Mouse (Mus musculus): ENCODE measurements around the gene Sdc3. TPM values are rescaled to one million over a fixed set of nuclear protein-coding genes. Genes with fewer than 3 reads are reported as not detected.

Sdc3 gene
- polyA plus RNA-seq (2015; fragmentation: Nextera tagmentation; extraction: Ambion mirVana) = 89.6 and 113 TPM in 2 replicates

DNA sequence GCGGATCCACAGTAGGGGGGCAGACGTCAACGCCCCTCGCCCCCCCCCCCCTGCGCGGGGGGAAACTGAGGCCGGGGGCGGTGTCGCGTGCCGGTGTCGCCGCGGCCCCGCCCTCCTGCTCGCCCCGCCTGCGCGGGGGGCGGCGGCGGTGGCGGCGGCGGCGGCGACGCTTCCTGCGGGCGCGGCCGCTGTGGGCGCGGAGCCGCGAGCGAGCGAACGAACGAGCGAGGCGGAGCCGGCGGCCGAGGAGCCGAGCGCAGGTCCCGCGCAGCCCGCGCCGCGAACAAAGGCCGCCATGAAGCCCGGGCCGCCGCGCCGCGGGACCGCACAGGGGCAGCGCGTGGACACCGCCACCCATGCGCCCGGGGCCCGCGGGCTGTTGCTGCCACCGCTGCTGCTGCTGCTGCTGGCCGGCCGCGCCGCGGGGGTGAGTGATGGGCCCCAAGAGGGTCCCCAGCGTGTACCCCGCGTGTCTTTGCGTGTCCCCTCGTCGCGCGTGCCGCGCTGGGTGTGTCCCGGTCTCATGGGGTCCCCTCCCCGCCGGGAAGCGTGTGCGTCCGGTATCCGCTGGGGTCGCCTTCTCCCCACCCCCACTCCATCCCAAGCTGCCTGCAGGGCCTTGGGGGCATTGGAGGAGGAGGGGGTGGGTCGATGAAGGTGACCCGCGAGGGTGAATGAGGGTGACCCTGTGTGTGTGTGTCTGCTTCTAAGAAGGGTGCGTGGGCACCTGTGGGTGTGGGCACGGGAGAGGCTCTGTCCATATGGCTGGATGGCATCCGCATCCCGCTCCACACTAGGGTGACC is at the start of gene Sdc3:
Gene Sdc3, plus strand, starts transcription at position 162 of the 804 bp plus-strand sequence.
- Histone ChIP-seq H3K9ac (replicated peaks; ENCODE audit: low read depth, low read length) (peak within 1 kb of the TSS; percentile 99), H3K36me3 (ENCODE audit: control insufficient read depth, insufficient read depth) (no peaks in the 10 kb centered on the region), H3K27ac (ENCODE audit: low read length) (peak within 1 kb of the TSS; percentile 78), H3K9me3 (ENCODE audit: control insufficient read depth, low read length) (no peaks in the 10 kb centered on the region), H3K27me3 (replicated peaks; ENCODE audit: control insufficient read depth, insufficient read depth, low read length) (no peaks in the 10 kb centered on the region), H3K4me1 (replicated peaks; ENCODE audit: control insufficient read depth, insufficient read depth, low read length) (peaks cover 38% of the 10 kb centered on the region), H3K4me2 (ENCODE audit: low read length) (peak within 1 kb of the TSS; percentile 84), H3K4me3 (replicated peaks; ENCODE audit: low read length) (peak within 1 kb of the TSS; percentile 89)
- peak; percentile 56 for ATAC-seq
- WGBS = 2% methylated on average over 64 of the region's 99 CpGs

DNA sequence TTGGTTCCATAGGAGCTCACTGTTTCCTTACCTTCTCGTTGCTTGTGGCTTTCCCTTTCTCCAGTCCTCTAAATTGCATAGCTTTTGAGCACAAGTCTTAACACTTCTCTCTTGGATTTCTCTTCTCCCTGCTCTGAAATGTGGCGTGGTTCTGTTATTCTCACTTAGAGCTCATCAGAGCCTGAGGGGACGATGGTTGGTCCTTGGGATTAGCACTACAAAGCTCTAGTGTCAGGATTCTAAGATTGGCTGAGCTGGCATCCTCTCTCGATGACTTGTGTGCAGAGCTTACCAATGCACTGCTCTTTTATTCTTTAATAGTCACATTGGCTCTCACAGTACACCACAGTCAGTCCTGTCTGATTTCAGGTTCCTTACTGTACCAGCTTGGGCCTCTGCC is 48.3 kb upstream of the Sdc3 start:
- 71% methylated on average over 4 of the region's 4 CpGs for WGBS
- Histone ChIP-seq H3K36me3 (ENCODE audit: control insufficient read depth, insufficient read depth) (peaks cover 25% of the 10 kb centered on the region), H3K4me2 (ENCODE audit: low read length) (no peak overlapping the region), H3K9ac (replicated peaks; ENCODE audit: low read depth, low read length) (no peak overlapping the region), H3K9me3 (ENCODE audit: control insufficient read depth, low read length) (no peaks in the 10 kb centered on the region), H3K4me1 (replicated peaks; ENCODE audit: control insufficient read depth, insufficient read depth, low read length) (0 out of 2 replicates have a peak, but pooled peaks cover 2% of the 10 kb centered on the region), H3K27me3 (replicated peaks; ENCODE audit: control insufficient read depth, insufficient read depth, low read length) (no peaks in the 10 kb centered on the region), H3K4me3 (replicated peaks; ENCODE audit: low read length) (no peak overlapping the region), H3K27ac (ENCODE audit: low read length) (no peak overlapping the region)
- no peak for ATAC-seq

- peak; percentile 71 for ATAC-seq
- Histone ChIP-seq H3K9ac (replicated peaks; ENCODE audit: low read depth, low read length) (no peak overlapping the region), H3K9me3 (ENCODE audit: control insufficient read depth, low read length) (no peaks in the 10 kb centered on the region), H3K27ac (ENCODE audit: low read length) (0 out of 2 replicates have a peak overlapping the region, but pooled peaks have one; percentile 9), H3K4me2 (ENCODE audit: low read length) (no peak overlapping the region), H3K4me3 (replicated peaks; ENCODE audit: low read length) (no peak overlapping the region), H3K27me3 (replicated peaks; ENCODE audit: control insufficient read depth, insufficient read depth, low read length) (no peaks in the 10 kb centered on the region), H3K36me3 (ENCODE audit: control insufficient read depth, insufficient read depth) (peaks cover 38% of the 10 kb centered on the region), H3K4me1 (replicated peaks; ENCODE audit: control insufficient read depth, insufficient read depth, low read length) (0 out of 2 replicates have a peak, but pooled peaks cover 2% of the 10 kb centered on the region)
- 70% methylated on average over 5 of the region's 5 CpGs for WGBS
Observed at GRCm38 (mm10) chr4:130745561-130746306, 46.6 kb upstream of the Sdc3 start.

GRCm38 (mm10) chr4:130749566-130749965 is 42.8 kb upstream of the Sdc3 start:
- peaks cover 2% of the 10 kb centered on the region; the same call in 1 of the 2 replicates for H3K4me1 ChIP-seq (replicated peaks; ENCODE audit: control insufficient read depth, insufficient read depth, low read length)

DNA sequence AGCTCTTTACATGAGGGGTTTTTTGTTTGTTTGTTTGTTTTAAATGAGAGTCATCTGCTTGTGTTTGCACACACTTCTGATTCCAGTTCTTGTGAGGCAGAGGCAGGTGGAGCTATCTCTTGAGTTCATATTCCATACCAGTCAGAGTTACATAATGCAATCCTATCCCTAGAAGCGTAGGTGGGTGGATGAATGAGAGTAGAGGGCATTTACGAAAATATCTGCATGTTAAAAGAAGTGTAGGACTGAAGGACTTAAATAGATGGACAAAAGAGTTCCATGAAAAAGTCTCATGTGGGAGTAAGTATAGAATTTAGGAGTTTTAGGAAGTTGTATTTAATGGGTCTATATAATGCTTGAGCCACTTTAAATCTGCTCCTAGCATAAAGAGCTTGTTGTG is 40.4 kb upstream of the Sdc3 start:
- Histone ChIP-seq H3K4me1 (replicated peaks; ENCODE audit: control insufficient read depth, insufficient read depth, low read length) (no peaks in the 10 kb centered on the region; the same call in 1 of the 2 replicates), H3K9ac (replicated peaks; ENCODE audit: low read depth, low read length) (no peak overlapping the region), H3K27ac (ENCODE audit: low read length) (no peak overlapping the region), H3K36me3 (ENCODE audit: control insufficient read depth, insufficient read depth) (peaks cover 52% of the 10 kb centered on the region), H3K9me3 (ENCODE audit: control insufficient read depth, low read length) (no peaks in the 10 kb centered on the region), H3K4me2 (ENCODE audit: low read length) (no peak overlapping the region), H3K27me3 (replicated peaks; ENCODE audit: control insufficient read depth, insufficient read depth, low read length) (no peaks in the 10 kb centered on the region), H3K4me3 (replicated peaks; ENCODE audit: low read length) (no peak overlapping the region)
- WGBS = 80% methylated on average over 2 of the region's 2 CpGs
- no peak for ATAC-seq

More at GRCm38 (mm10) chr4:130749566-130749965, 42.8 kb upstream of the Sdc3 start:
- 86% methylated on average over 7 of the region's 7 CpGs for WGBS
- no peaks in the 10 kb centered on the region for H3K9me3 ChIP-seq (ENCODE audit: control insufficient read depth, low read length)
- H3K9ac ChIP-seq (replicated peaks; ENCODE audit: low read depth, low read length) = no peak overlapping the region
- no peaks in the 10 kb centered on the region for H3K27me3 ChIP-seq (replicated peaks; ENCODE audit: control insufficient read depth, insufficient read depth, low read length)
- ATAC-seq = no peak
- peaks cover 51% of the 10 kb centered on the region for H3K36me3 ChIP-seq (ENCODE audit: control insufficient read depth, insufficient read depth)
- no peak overlapping the region for H3K27ac ChIP-seq (ENCODE audit: low read length)
- H3K4me2 ChIP-seq (ENCODE audit: low read length) = no peak overlapping the region
- no peak overlapping the region for H3K4me3 ChIP-seq (replicated peaks; ENCODE audit: low read length)

DNA sequence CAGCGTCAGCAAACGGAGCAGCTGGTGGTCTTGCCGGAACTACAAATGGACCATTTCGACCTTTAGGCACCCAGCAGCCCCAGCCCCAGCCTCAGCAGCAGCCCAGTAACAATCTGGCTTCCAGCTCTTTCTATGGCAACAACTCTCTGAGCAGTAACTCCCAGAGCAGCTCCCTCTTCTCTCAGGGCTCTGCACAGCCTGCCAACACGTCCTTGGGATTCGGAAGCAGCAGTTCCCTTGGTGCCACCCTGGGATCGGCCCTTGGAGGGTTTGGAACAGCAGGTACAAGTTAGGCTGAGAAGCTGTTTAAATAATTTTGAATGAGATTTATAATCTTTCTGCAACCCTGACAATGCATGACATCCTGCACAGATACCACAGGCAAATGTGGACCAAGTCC is 39.7 kb upstream of the Sdc3 start:
- H3K4me1 ChIP-seq (replicated peaks; ENCODE audit: control insufficient read depth, insufficient read depth, low read length) = no peaks in the 10 kb centered on the region; the same call in 1 of the 2 replicates
- 79% methylated on average over 7 of the region's 7 CpGs for WGBS
- H3K36me3 ChIP-seq (ENCODE audit: control insufficient read depth, insufficient read depth) = peaks cover 46% of the 10 kb centered on the region
- no peak overlapping the region for H3K4me2 ChIP-seq (ENCODE audit: low read length)
- H3K4me3 ChIP-seq (replicated peaks; ENCODE audit: low read length) = no peak overlapping the region
- H3K9me3 ChIP-seq (ENCODE audit: control insufficient read depth, low read length) = no peaks in the 10 kb centered on the region
- no peak for ATAC-seq
- no peak overlapping the region for H3K27ac ChIP-seq (ENCODE audit: low read length)
- no peak overlapping the region for H3K9ac ChIP-seq (replicated peaks; ENCODE audit: low read depth, low read length)
- no peaks in the 10 kb centered on the region for H3K27me3 ChIP-seq (replicated peaks; ENCODE audit: control insufficient read depth, insufficient read depth, low read length)

- no peak overlapping the region for H3K4me2 ChIP-seq (ENCODE audit: low read length)
- no peak overlapping the region for H3K4me3 ChIP-seq (replicated peaks; ENCODE audit: low read length)
- H3K27ac ChIP-seq (ENCODE audit: low read length) = no peak overlapping the region
- ATAC-seq = no peak
- H3K9ac ChIP-seq (replicated peaks; ENCODE audit: low read depth, low read length) = no peak overlapping the region
- 81% methylated on average over 5 of the region's 5 CpGs for WGBS
- no peaks in the 10 kb centered on the region for H3K27me3 ChIP-seq (replicated peaks; ENCODE audit: control insufficient read depth, insufficient read depth, low read length)
- H3K4me1 ChIP-seq (replicated peaks; ENCODE audit: control insufficient read depth, insufficient read depth, low read length) = no peaks in the 10 kb centered on the region; the same call in 1 of the 2 replicates
- H3K9me3 ChIP-seq (ENCODE audit: control insufficient read depth, low read length) = no peaks in the 10 kb centered on the region
- H3K36me3 ChIP-seq (ENCODE audit: control insufficient read depth, insufficient read depth) = peaks cover 42% of the 10 kb centered on the region
Observed at GRCm38 (mm10) chr4:130753755-130754154, 38.6 kb upstream of the Sdc3 start.

DNA sequence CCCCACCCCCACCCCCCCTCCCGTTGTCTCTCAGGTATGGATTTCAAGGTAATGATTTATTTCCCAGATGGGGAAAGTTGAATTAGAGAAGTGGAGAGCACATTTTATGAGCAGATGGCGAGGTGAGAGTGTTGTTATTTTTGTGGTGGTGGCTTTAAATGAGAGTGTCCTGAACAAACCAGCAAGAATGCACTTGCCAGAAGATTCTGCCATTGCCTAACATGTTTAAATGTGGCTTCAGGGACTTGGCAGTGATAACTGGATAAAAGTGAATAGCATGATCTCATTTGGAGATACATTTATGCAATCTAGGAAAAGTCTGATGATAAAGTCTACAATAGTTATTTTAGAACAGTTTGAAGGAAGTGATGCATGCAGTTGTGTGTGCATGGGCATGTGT is 37.6 kb upstream of the Sdc3 start:
- H3K36me3 ChIP-seq (ENCODE audit: control insufficient read depth, insufficient read depth) = peaks cover 36% of the 10 kb centered on the region
- H3K4me3 ChIP-seq (replicated peaks; ENCODE audit: low read length) = no peak overlapping the region
- H3K4me2 ChIP-seq (ENCODE audit: low read length) = no peak overlapping the region
- no peaks in the 10 kb centered on the region for H3K9me3 ChIP-seq (ENCODE audit: control insufficient read depth, low read length)
- no peak overlapping the region for H3K9ac ChIP-seq (replicated peaks; ENCODE audit: low read depth, low read length)
- 82% methylated on average over 2 of the region's 2 CpGs for WGBS
- no peak overlapping the region for H3K27ac ChIP-seq (ENCODE audit: low read length)
- H3K4me1 ChIP-seq (replicated peaks; ENCODE audit: control insufficient read depth, insufficient read depth, low read length) = no peaks in the 10 kb centered on the region; the same call in 1 of the 2 replicates
- H3K27me3 ChIP-seq (replicated peaks; ENCODE audit: control insufficient read depth, insufficient read depth, low read length) = no peaks in the 10 kb centered on the region
- no peak for ATAC-seq

DNA sequence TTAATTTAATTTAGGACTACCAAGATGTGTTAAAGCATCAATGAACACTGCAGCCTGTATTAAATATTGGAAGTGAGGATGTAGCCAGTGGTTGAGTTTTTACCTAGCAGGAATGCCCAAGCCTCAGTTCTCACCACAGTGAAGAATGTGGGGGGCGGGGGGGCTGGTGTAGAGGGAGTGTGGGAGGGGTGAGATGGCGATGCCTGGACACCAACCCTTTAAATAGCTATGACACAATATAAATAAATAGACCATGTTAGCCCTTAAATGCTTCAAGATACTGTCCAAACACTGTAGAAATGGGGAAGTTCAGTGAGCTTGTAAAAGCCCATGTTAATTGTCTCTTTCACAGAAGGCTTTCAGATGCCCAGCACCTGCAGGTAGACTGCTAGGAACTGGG is 32.5 kb upstream of the Sdc3 start:
- Histone ChIP-seq H3K27me3 (replicated peaks; ENCODE audit: control insufficient read depth, insufficient read depth, low read length) (no peaks in the 10 kb centered on the region), H3K4me2 (ENCODE audit: low read length) (no peak overlapping the region), H3K36me3 (ENCODE audit: control insufficient read depth, insufficient read depth) (peaks cover 24% of the 10 kb centered on the region; the same call in 1 of the 2 replicates), H3K9ac (replicated peaks; ENCODE audit: low read depth, low read length) (no peak overlapping the region), H3K4me1 (replicated peaks; ENCODE audit: control insufficient read depth, insufficient read depth, low read length) (no peaks in the 10 kb centered on the region), H3K27ac (ENCODE audit: low read length) (no peak overlapping the region), H3K4me3 (replicated peaks; ENCODE audit: low read length) (no peak overlapping the region), H3K9me3 (ENCODE audit: control insufficient read depth, low read length) (no peaks in the 10 kb centered on the region)
- WGBS = 98% methylated on average over 2 of the region's 2 CpGs
- ATAC-seq = no peak

Data from forebrain, embryonic 16.5 days (tissue).